Mouse (Mus musculus) limb, embryonic 12.5 days (tissue): Measurements from ENCODE around the gene Tgm4. TPM values are rescaled to one million over a fixed set of nuclear protein-coding genes. Genes with fewer than 3 reads are reported as not detected.

Source experiments
- ATAC-seq: fragments of 200-750 bp; cut with Nextera tagmentation; 2 replicates; pipeline ENCODE4 v1.8.0; 2017; ENCODE audit warnings: low read depth, moderate TSS enrichment; ENCODE audit not compliant: insufficient number of reproducible peaks, insufficient read depth, low FRiP score, low TSS enrichment
- H3K27ac ChIP-seq: fragments of 300-500 bp; sonication (generic); 2 replicates; pipeline ENCODE4 v1.5.1; 2016; ENCODE audit warnings: mild to moderate bottlenecking, moderate library complexity
- H3K27me3 ChIP-seq: fragments of 300-500 bp; sonication (generic); 2 replicates; pipeline ENCODE4 v1.6.1; 2016; ENCODE audit warnings: mild to moderate bottlenecking, moderate library complexity
- H3K36me3 ChIP-seq: fragments of 300-500 bp; sonication (generic); 2 replicates; pipeline ENCODE4 v1.6.1; 2016; ENCODE audit warnings: mild to moderate bottlenecking, moderate library complexity
- H3K4me1 ChIP-seq: fragments of 300-500 bp; sonication (generic); replicated peaks from 2 replicates; pipeline ENCODE4 v1.6.1; 2016
- H3K4me2 ChIP-seq: fragments of 300-500 bp; sonication (generic); 2 replicates; pipeline ENCODE4 v1.6.1; 2016; ENCODE audit warnings: mild to moderate bottlenecking, moderate library complexity
- H3K4me3 ChIP-seq: fragments of 300-500 bp; sonication (generic); replicated peaks from 2 replicates; pipeline ENCODE4 v1.5.1; 2016; ENCODE audit warnings: mild to moderate bottlenecking
- H3K9ac ChIP-seq: fragments of 300-500 bp; sonication (generic); replicated peaks from 2 replicates; pipeline ENCODE4 v1.6.1; 2016; ENCODE audit warnings: mild to moderate bottlenecking, moderate library complexity
- H3K9me3 ChIP-seq: fragments of 300-500 bp; sonication (generic); 2 replicates; pipeline ENCODE4 v1.6.1; 2016; ENCODE audit warnings: mild to moderate bottlenecking, moderate library complexity
- WGBS: fragments of 180-500 bp; shearing (Covaris S2); methylation state at CpG from one replicate; pipeline ENCODE4 v1.1.7; 2016; 5-methylcytosine and 5-hydroxymethylcytosine counted together
- polyA plus RNA-seq: library from polyadenylated mRNA; unstranded; fragments of >200 nt; fragmentation: Nextera tagmentation; extraction: Ambion mirVana; gene quantifications from 2 replicates; pipeline ENCODE4 v1.2.1, GENCODE M21; 2016

Gene Tgm4
- polyA plus RNA-seq, 1 experiment from 2014 or later = 0.51 TPM

DNA sequence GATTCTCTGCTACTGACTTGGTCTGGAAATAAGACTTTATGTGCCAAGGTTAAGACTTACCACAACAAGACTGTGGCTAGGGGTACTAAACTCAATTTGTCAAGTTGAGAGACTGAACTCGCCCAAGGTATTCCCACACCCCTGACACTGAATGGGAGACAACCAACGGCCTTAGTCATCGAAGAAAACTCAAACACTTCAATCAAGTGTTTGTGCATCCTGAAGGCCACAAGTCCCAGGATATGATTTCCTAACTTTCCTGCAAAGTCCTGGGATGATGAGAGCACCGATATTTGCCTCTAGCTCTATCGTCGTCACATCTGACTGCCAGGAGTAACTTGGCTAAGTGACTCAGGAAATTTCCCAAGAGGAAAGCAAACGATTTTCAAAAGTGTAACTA lies 74.7 kb downstream of the Tgm4 start:
- H3K4me3 ChIP-seq = no peak overlapping the region

DNA sequence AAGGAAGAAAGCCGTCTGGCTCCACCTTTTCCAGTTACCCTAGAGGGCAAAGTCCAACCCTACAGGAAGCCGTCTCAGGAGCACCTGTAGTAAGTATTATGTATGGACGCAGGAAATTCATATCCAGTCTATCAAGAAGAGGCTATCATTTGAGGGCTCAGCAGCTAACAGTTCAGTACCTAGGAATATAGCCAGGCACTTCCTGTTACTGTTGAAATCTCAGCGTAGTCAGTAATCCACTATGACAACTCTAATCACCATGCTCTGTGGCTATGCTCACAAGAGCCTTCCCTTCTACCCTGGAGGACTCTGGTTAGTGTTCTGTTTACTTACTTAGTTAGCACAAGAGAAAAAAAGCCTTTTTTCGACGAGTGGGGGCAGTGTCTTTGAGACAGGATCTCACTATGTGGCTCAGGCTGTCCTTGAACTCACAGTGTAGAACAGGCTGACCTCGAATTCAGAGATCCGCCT lies 77.3 kb downstream of the Tgm4 start:
- WGBS = 61% methylated on average over 8 of the region's 8 CpGs
- no peaks in the 10 kb centered on the region for H3K9me3 ChIP-seq
- ATAC-seq = no peak
- no peak overlapping the region for H3K27ac ChIP-seq
- peak overlapping the region; percentile 94 for H3K9ac ChIP-seq
- peak overlapping the region; percentile 91 for H3K4me3 ChIP-seq
- no peaks in the 10 kb centered on the region for H3K27me3 ChIP-seq
- peak overlapping the region; percentile 81 for H3K4me2 ChIP-seq
- H3K36me3 ChIP-seq = peaks cover 22% of the 10 kb centered on the region
- H3K4me1 ChIP-seq = peaks cover 20% of the 10 kb centered on the region

More for the DNA sequence above, 74.7 kb downstream of the Tgm4 start:
- peaks cover 20% of the 10 kb centered on the region for H3K4me1 ChIP-seq
- no peak for ATAC-seq
- no peak overlapping the region for H3K9ac ChIP-seq
- H3K27me3 ChIP-seq = no peaks in the 10 kb centered on the region
- H3K4me2 ChIP-seq = no peak overlapping the region
- H3K36me3 ChIP-seq = peaks cover 23% of the 10 kb centered on the region
- WGBS = 88% methylated on average over 7 of the region's 7 CpGs
- no peak overlapping the region for H3K27ac ChIP-seq
- H3K9me3 ChIP-seq = no peaks in the 10 kb centered on the region

DNA sequence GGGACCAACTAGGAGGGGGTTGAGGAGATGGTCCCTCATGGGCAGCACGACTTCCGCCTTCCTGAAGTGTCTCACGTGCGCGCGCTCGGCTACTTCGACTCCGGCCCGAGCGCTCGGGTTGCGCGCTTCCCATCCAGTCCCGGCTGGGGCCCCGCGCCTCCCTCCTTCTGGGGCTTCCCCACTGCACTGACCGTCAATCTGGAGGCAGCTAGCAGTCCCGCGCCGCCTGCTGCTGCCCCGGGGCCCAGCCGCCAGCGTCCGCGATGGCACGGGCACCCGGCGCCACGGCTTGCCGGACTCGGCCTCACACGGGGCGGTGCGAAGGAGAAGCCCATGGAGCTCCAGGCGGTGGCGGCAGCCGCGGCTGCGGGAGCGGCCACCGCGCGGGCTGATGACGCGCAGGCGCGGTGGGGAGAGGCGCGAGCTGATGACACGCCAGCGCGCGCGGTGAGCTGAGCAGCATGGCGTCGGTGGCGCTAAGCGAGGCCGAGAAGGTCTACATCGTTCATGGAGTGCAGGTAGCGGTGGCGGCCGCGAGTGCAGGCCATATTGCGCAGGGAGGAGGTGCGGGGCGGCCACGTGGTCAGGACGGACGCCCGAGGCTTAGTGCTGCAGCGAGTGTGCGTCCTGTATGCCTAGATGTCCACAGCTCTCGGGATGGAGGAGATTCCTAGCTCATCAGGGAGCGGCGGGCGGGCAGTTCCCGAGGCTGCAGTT lies 78.4 kb downstream of the Tgm4 start, which contains the start of the genes Zdhhc3 and Exosc7:
Gene Zdhhc3 (minus strand): TSS at position 401 of the 717 bp plus-strand sequence.
Gene Exosc7 (plus strand): TSS at position 411 of the 717 bp plus-strand sequence.
- Histone ChIP-seq H3K4me2 (peak within 1 kb of the TSS; percentile 81), H3K4me3 (peak within 1 kb of the TSS; percentile 91), H3K36me3 (peaks cover 28% of the 10 kb centered on the region), H3K9ac (peak within 1 kb of the TSS; percentile 94), H3K9me3 (no peaks in the 10 kb centered on the region), H3K27ac (peak within 1 kb of the TSS; percentile 93), H3K27me3 (no peaks in the 10 kb centered on the region), H3K4me1 (peaks cover 20% of the 10 kb centered on the region)
- under 1% methylated on average over 79 of the region's 79 CpGs for WGBS
- peak; percentile 94 for ATAC-seq

DNA sequence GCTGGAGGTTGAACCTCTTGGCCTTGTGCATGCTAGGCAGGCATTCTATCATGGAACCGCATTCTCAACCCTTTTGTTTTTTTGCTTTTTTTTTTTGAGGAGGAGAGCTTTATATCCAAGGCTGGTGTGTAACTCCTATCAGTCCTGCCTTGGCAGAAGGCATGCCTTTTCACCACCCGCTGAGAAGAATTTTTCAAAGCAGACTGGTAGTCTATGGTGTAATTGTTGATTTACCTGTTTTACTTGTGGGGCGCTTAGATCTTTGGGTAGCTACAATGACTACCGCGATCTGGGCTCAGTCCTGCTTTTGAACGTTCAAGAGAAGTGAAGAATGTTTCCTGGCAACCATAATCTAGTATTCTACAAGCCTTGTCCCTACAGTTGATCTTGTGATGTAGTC lies 79.4 kb downstream of the Tgm4 start:
- Histone ChIP-seq H3K9me3 (no peaks in the 10 kb centered on the region), H3K4me3 (peak overlapping the region; percentile 91), H3K4me1 (peaks cover 20% of the 10 kb centered on the region), H3K27me3 (no peaks in the 10 kb centered on the region), H3K4me2 (peak overlapping the region; percentile 81), H3K27ac (no peak overlapping the region), H3K9ac (peak overlapping the region; percentile 94; the same call in 1 of the 2 replicates), H3K36me3 (peaks cover 31% of the 10 kb centered on the region)
- ATAC-seq = no peak
- 77% methylated on average over 6 of the region's 6 CpGs for WGBS

DNA sequence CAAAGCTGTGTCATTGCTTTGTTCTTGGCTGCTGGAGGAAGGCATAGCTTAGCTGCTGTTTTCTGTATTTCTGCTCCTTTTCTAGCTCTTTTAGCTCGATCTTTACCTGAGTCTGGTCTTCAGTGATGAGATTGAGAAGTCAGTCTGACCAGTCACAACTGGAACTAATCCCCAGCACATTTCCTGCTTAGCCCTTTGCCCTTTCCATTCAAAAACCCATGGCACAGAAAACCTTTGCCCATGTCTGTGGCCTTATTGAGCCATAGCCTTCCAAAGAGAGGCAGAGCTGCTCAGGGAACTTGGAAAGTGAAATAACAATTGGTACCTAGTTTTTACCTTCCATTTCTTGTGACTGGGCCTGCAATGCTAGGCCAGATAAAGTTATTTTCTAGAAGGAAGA lies 81.0 kb downstream of the Tgm4 start:
- WGBS = 81% methylated on average over 1 of the region's 1 CpGs
- Histone ChIP-seq H3K27me3 (no peaks in the 10 kb centered on the region), H3K27ac (no peak overlapping the region), H3K4me1 (peaks cover 14% of the 10 kb centered on the region), H3K9ac (no peak overlapping the region), H3K36me3 (peaks cover 47% of the 10 kb centered on the region), H3K4me2 (no peak overlapping the region), H3K9me3 (no peaks in the 10 kb centered on the region), H3K4me3 (no peak overlapping the region)
- no peak for ATAC-seq

Other genes with a start within 250 kb of the Tgm4 start
- gene Tcaim, start 229.2 kb upstream of the Tgm4 start, polyA plus RNA-seq = 6.5 and 7.4 TPM in 2 replicates
- gene Gm35549, start 190.7 kb upstream of the Tgm4 start, polyA plus RNA-seq = 0.49 and 0.71 TPM in 2 replicates
- 107 and 109 TPM in 2 replicates for gene Zfp445, start 168.7 kb upstream of the Tgm4 start, polyA plus RNA-seq
- 4.1 and 4.8 TPM in 2 replicates for gene Zkscan7, start 149.0 kb upstream of the Tgm4 start, polyA plus RNA-seq
- 34.4 and 35.8 TPM in 2 replicates for gene Zfp105, start 111.7 kb upstream of the Tgm4 start, polyA plus RNA-seq
- 32.7 and 34.8 TPM in 2 replicates for gene 1110059G10Rik, start 83.7 kb upstream of the Tgm4 start, polyA plus RNA-seq
- gene Kif15, start 83.7 kb upstream of the Tgm4 start, polyA plus RNA-seq = 75.4 and 86.7 TPM in 2 replicates
- gene Tmem42, start 13.4 kb upstream of the Tgm4 start, polyA plus RNA-seq = 15.9 and 19.5 TPM in 2 replicates
- 74.4 TPM in 2 replicates for gene Zdhhc3, start 78.5 kb downstream of the Tgm4 start, polyA plus RNA-seq
- 85.7 and 88.2 TPM in 2 replicates for gene Exosc7, start 78.5 kb downstream of the Tgm4 start, polyA plus RNA-seq
- gene Clec3b, start 116.2 kb downstream of the Tgm4 start, polyA plus RNA-seq = not detected in 2 replicates
- 3.6 and 3.8 TPM in 2 replicates for gene Cdcp1, start 181.3 kb downstream of the Tgm4 start, polyA plus RNA-seq
- gene Tmem158, start 226.0 kb downstream of the Tgm4 start, polyA plus RNA-seq = 15.3 and 17.0 TPM in 2 replicates